Mouse (Mus musculus) embryonic facial prominence, embryonic 13.5 days (tissue): ENCODE results near the gene Ptar1. TPM values are rescaled to one million over a fixed set of nuclear protein-coding genes. Genes with fewer than 3 reads are reported as not detected.
A peak's percentile ranks its signal among the peaks of the same experiment; 100 is the strongest.

Source experiments
- ATAC-seq: fragments of 200-750 bp; cut with Nextera tagmentation; 2 replicates; pipeline ENCODE4 v1.8.0; 2017; ENCODE audit warnings: low read depth; ENCODE audit not compliant: insufficient number of reproducible peaks, insufficient read depth, low FRiP score, low TSS enrichment
- H3K27ac ChIP-seq: fragments of 300-500 bp; sonication (generic); 2 replicates; pipeline ENCODE4 v1.5.1; 2015; ENCODE audit warnings: moderate library complexity, mild to moderate bottlenecking, inconsistent platforms
- H3K27me3 ChIP-seq: fragments of 300-500 bp; sonication (generic); 2 replicates; pipeline ENCODE4 v1.6.1; 2015; ENCODE audit warnings: mild to moderate bottlenecking, inconsistent platforms
- H3K36me3 ChIP-seq: fragments of 300-500 bp; sonication (generic); 2 replicates; pipeline ENCODE4 v1.6.1; 2015; ENCODE audit warnings: mild to moderate bottlenecking, inconsistent platforms
- H3K4me1 ChIP-seq: fragments of 300-500 bp; sonication (generic); 2 replicates; pipeline ENCODE4 v1.6.1; 2015; ENCODE audit warnings: inconsistent platforms
- H3K4me2 ChIP-seq: fragments of 300-500 bp; sonication (generic); 2 replicates; pipeline ENCODE4 v1.6.1; 2015; ENCODE audit warnings: moderate library complexity, mild to moderate bottlenecking, inconsistent platforms
- H3K4me3 ChIP-seq: fragments of 300-500 bp; sonication (generic); 2 replicates; pipeline ENCODE4 v1.5.1; 2015; ENCODE audit warnings: mild to moderate bottlenecking, inconsistent platforms
- H3K9ac ChIP-seq: fragments of 300-500 bp; sonication (generic); 2 replicates; pipeline ENCODE4 v1.6.1; 2015; ENCODE audit warnings: mild to moderate bottlenecking, inconsistent platforms
- H3K9me3 ChIP-seq: fragments of 300-500 bp; sonication (generic); 2 replicates; pipeline ENCODE4 v1.6.1; 2016; ENCODE audit warnings: inconsistent platforms
- WGBS: fragments of 180-500 bp; shearing (Covaris S2); methylation state at CpG from one replicate; pipeline ENCODE4 v1.1.7; 2015; ENCODE audit warnings: mixed read lengths; 5-methylcytosine and 5-hydroxymethylcytosine counted together
- polyA plus RNA-seq: library from polyadenylated mRNA; unstranded; fragments of >200 nt; fragmentation: Nextera tagmentation; extraction: Ambion mirVana; gene quantifications from 2 replicates; pipeline ENCODE4 v1.2.1, GENCODE M21; 2015

Ptar1 gene
- polyA plus RNA-seq, 1 experiment from 2014 or later: 5.5 TPM

DNA sequence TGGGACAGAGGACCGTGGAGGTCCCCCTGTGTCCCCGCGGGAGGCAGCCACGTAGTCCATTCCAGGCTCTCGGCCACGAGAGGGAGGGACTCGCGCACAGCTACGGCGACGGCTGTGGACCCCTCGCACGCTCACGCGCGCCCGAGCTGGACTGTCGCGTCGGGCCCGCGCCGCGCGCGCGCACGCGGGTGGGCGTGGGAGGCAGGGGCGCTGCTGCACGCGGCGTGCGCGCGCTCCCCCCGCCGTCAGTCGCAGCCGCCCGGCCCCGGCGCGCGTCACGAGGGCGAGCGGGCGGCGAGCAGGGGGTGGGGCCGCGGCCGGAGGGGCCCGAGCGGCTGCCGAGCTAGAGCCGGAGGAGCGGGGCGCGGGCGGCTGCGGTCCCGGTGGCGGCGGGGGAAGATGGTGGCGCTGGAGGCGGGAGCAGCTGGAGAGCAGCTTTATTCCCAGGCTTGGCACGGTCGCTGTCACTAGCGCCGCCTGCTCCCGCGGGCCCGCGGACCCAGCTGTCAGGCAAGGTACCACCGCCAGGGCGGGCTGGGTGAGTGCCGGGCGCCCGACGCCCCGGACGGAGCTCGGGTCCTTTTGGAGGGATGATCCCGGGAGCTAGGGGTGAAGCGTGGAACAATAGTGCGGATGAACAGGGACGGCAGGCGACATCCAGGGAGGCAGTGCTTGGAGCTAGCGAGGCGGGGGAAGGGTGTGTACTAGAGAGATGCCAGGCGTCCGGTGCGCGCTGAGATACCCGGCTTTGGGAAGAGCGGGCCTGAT is 71.5 kb downstream of the Ptar1 start, which contains the start of gene Apba1:
TSS of gene Apba1 (plus strand) at position 334 of the 768 bp plus-strand sequence.
- WGBS: under 1% methylated on average over 91 of the region's 98 CpGs
- Histone ChIP-seq H3K4me1 (peaks cover 15% of the 10 kb centered on the region), H3K27ac (peak within 1 kb of the TSS; percentile 85), H3K9ac (peak within 1 kb of the TSS; percentile 81), H3K27me3 (peaks cover 25% of the 10 kb centered on the region), H3K4me2 (peak within 1 kb of the TSS; percentile 86), H3K36me3 (no peaks in the 10 kb centered on the region), H3K4me3 (peak within 1 kb of the TSS; percentile 71), H3K9me3 (no peaks in the 10 kb centered on the region)
- peak; percentile 81 for ATAC-seq

DNA sequence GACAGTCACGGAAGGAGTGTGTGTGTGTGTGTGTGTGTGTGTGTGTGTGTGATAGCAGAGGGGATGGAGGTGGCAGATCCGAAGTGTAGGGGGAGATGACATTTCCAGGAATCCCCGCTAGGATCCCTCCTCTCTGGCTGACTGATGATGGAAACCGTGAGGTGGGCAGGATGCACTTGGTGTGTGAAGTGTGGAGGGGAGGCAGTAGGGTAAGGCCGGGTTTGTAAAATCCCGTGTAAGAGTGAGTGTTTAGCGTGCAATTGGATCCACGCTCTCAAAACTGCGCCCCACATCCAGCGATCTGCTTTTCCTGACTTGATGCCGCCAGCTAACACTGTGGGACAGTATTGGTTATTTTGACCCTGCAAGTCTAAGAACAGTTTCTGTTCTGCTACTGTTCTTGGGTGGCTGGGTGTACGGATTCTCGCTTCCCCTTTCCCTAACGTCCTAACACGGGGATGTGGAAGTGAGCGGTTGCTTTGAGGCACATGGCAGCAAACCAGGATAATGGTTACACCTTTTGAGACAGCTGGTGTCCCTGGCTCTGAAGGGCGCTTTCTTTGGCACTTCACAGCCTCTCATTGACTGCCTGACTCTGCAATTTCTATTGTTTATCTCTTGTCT is 72.2 kb downstream of the Ptar1 start:
- no peaks in the 10 kb centered on the region for H3K36me3 ChIP-seq
- H3K4me2 ChIP-seq: peak overlapping the region; percentile 86
- H3K9ac ChIP-seq: peak overlapping the region; percentile 81
- peak overlapping the region; percentile 28; the same call in 1 of the 2 replicates for H3K27ac ChIP-seq
- no peaks in the 10 kb centered on the region for H3K9me3 ChIP-seq
- peaks cover 15% of the 10 kb centered on the region for H3K4me1 ChIP-seq
- H3K27me3 ChIP-seq: peaks cover 28% of the 10 kb centered on the region
- ATAC-seq: no peak
- WGBS: 4% methylated on average over 17 of the region's 17 CpGs
- peak overlapping the region; percentile 71 for H3K4me3 ChIP-seq

DNA sequence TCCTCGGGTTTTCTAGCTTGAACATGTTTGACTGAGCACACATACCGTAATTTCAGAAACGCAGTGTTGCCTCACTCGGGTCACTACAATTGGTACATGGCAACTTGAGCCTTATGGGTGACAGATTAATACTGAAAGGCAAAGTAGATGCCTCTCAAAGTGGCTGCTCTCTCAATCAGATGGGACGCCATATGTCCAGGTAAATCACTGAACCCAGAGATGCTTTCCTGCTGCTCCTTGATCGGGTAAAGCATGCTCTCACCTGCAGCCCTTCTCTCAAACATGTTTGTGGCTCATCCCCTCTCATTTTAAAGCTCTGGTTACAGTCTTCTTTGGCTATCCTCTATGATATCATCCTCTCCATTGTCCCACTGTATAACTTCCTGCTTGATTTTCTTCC is 76.1 kb downstream of the Ptar1 start:
- WGBS: 74% methylated on average over 6 of the region's 6 CpGs
- H3K4me3 ChIP-seq: no peak overlapping the region

DNA sequence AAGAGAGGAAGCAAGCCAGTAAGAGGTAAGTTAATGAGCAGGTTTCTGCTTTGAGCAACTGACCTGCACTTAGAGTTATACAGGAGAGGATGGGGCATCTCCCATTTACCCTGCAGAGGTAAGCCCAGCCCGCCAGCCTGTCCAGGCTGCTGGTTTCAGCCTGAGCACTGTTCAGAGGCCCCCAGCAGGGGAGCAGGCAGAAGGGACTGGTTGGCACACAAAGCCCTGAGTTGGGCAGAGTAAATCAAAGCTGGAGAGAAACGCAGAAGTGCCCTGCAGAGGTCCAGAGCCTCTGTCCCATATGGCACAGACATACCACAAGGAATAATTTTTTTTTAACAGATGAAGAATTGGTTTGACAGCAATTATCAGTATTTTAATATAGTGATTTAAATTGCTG is 76.8 kb downstream of the Ptar1 start:
- H3K36me3 ChIP-seq: no peaks in the 10 kb centered on the region
- no peak overlapping the region for H3K4me2 ChIP-seq
- H3K27me3 ChIP-seq: peaks cover 28% of the 10 kb centered on the region
- no peak for ATAC-seq
- H3K4me3 ChIP-seq: no peak overlapping the region
- no peak overlapping the region for H3K27ac ChIP-seq
- 66% methylated on average over 2 of the region's 2 CpGs for WGBS
- H3K4me1 ChIP-seq: peaks cover 7% of the 10 kb centered on the region
- H3K9ac ChIP-seq: no peak overlapping the region
- H3K9me3 ChIP-seq: no peaks in the 10 kb centered on the region

More for the DNA sequence above, 76.1 kb downstream of the Ptar1 start:
- Histone ChIP-seq H3K27me3 (peaks cover 30% of the 10 kb centered on the region), H3K9ac (no peak overlapping the region), H3K4me1 (peaks cover 7% of the 10 kb centered on the region), H3K9me3 (no peaks in the 10 kb centered on the region), H3K27ac (no peak overlapping the region), H3K4me2 (no peak overlapping the region), H3K36me3 (no peaks in the 10 kb centered on the region)
- ATAC-seq: no peak

DNA sequence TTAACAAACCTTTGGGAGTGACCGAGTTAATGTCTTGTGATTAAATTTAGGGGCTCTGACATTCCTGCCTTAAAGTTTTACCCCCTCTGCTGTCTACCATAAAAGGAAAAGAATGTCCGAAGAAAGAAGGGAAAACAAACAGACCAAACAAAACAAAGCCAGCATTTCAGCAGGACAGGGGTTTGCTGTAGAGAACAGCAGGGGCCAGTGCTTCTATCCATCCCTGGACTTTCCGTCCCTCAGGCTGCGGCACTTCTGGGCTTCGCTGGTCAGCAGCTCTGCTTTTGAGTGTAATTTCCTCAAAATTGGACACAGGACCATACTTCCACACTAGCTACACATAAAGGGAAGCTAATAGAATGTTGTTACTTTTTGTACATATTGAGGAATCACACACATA is 81.6 kb downstream of the Ptar1 start:
- H3K27me3 ChIP-seq: 0 out of 2 replicates have a peak, but pooled peaks cover 5% of the 10 kb centered on the region
- H3K4me3 ChIP-seq: no peak overlapping the region
- H3K36me3 ChIP-seq: no peaks in the 10 kb centered on the region
- WGBS: 46% methylated on average over 5 of the region's 5 CpGs
- no peaks in the 10 kb centered on the region for H3K9me3 ChIP-seq
- H3K27ac ChIP-seq: no peak overlapping the region
- H3K4me1 ChIP-seq: no peaks in the 10 kb centered on the region
- H3K9ac ChIP-seq: no peak overlapping the region
- ATAC-seq: no peak
- H3K4me2 ChIP-seq: no peak overlapping the region

DNA sequence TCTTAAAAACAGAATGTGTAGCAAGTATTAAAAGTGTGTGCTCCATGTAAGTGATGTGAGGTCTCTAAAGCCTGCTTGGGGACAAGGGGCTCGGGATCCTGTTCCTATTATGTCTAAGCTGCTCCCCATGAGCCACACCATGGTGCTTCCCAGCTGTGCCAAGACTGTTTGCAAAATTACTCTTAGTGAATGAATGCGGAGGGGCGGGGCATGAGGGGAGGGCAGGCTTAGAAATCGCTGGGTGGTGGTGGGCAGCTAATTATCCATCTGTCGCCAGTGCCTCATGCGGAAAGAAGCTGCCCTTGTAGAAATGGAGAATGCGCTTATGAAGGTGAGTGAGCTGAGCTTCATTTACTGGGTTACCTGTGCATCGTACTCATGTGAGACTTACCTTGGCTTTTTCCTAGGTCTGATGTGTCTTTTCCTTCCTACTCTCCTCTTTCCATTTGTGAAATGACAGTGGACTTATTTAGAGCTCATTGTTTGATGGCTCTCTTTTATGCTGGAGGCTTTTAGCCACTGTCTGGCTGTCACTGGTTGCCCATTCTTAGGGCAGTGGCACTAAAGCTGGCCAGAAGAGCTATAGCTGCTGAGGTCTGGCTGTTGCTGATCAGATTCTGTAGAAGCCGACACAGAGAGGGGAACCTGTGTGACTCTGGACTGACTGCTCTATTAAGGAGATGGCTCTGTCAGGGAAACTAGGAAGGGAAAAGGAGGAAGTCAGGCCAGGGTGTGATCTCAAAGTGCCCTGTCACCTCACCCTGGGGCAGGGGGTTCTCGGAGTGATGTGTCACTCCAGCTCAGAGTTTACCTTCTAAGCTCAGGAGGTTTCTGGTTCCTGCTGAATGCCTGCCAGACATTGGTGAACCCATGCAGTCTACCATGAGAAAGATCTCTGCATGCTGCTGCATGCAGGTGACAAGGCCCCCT is 83.5 kb downstream of the Ptar1 start:
- Histone ChIP-seq H3K27me3 (no peaks in the 10 kb centered on the region), H3K4me1 (no peaks in the 10 kb centered on the region), H3K36me3 (no peaks in the 10 kb centered on the region), H3K4me2 (no peak overlapping the region), H3K4me3 (no peak overlapping the region), H3K9me3 (no peaks in the 10 kb centered on the region), H3K9ac (no peak overlapping the region), H3K27ac (no peak overlapping the region)
- WGBS: 55% methylated on average over 10 of the region's 10 CpGs
- ATAC-seq: no peak

DNA sequence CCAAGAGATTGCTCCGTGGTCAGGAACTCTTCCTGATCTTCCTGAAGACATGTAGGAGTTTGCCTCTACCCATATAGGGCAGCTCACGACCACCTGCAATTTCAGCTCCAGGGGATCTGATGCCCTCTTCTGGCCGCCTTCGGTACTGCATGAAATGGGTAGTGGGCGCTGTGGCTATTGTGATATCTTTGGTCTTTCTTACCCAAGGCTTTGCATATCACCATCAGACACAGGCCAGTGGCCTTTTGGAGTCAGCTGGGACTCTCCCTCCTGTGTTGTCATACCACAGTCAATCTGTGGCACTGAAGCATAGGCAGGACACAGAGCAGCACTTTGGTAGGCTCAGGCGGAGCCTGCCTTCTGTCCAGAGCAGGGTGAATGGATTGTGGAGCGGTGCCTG is 84.7 kb downstream of the Ptar1 start:
- H3K36me3 ChIP-seq: no peaks in the 10 kb centered on the region
- H3K4me3 ChIP-seq: no peak overlapping the region
- no peaks in the 10 kb centered on the region for H3K4me1 ChIP-seq
- H3K27me3 ChIP-seq: no peaks in the 10 kb centered on the region
- WGBS: 71% methylated on average over 7 of the region's 7 CpGs
- H3K4me2 ChIP-seq: no peak overlapping the region
- no peak overlapping the region for H3K27ac ChIP-seq
- H3K9me3 ChIP-seq: no peaks in the 10 kb centered on the region
- H3K9ac ChIP-seq: no peak overlapping the region
- ATAC-seq: no peak

DNA sequence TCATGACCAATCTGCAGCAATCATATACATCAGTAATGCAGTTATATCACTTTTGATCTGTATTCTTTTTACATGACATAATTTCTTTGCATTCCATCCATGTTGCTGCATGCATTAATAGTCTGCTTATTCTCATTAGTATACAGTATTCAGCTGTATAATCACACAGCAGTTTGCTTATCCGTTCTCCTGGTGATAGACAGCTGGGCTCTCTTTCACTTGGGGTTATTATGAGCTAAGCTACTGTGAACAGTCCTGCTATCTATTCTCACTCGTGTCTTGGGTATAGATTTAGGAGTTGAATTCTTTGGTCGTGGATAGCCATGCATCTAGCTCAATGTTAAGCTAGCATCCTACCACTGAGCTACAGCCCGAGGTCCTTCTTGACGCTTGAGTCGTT is 88.1 kb downstream of the Ptar1 start:
- no peaks in the 10 kb centered on the region for H3K4me1 ChIP-seq
- H3K9me3 ChIP-seq: no peaks in the 10 kb centered on the region
- no peak overlapping the region for H3K9ac ChIP-seq
- no peaks in the 10 kb centered on the region for H3K36me3 ChIP-seq
- H3K4me2 ChIP-seq: no peak overlapping the region
- H3K4me3 ChIP-seq: no peak overlapping the region
- no peaks in the 10 kb centered on the region for H3K27me3 ChIP-seq
- ATAC-seq: no peak
- no peak overlapping the region for H3K27ac ChIP-seq
- 87% methylated on average over 6 of the region's 6 CpGs for WGBS

DNA sequence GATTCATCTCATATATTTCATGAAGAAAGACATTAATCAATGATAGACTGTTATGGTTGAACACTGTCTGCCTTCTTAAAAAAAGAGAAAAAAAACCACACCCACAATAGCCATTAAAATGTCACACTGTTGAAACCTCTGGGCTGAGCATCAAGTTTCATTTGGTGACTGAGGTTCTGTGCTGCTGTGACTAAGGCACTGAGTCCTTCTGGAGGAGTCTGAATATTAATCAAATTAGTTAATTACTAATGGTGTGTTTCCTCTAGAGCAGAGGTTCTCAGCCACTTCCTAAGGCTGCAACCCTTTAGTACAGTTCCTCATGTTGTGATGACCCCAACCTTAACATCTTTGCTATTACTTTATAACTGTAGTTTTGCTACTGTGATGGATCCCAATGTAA is 91.9 kb downstream of the Ptar1 start:
- Histone ChIP-seq H3K9ac (no peak overlapping the region), H3K4me1 (0 out of 2 replicates have a peak, but pooled peaks cover 4% of the 10 kb centered on the region), H3K9me3 (no peaks in the 10 kb centered on the region), H3K4me2 (no peak overlapping the region), H3K27ac (no peak overlapping the region), H3K27me3 (no peaks in the 10 kb centered on the region), H3K4me3 (no peak overlapping the region), H3K36me3 (no peaks in the 10 kb centered on the region)
- no peak for ATAC-seq

DNA sequence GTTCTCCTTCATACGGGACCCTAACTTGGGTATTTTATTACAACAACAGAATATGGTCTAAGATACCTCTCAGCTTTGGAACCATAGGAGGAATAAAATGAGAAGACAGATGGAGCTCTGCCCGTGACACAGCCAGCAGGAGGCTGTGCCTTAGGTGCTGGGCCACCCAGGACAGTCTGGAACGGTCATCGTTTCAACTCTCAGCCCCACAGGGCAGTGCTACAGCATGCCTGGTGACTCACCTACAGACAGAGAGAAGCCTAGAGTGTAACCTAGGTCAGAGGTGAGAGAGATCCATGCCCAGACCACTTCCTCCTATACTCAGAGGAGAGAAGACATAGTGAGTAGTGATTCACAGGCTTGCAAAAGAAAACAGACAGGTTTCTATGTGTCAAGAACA is 92.9 kb downstream of the Ptar1 start:
- Histone ChIP-seq H3K27me3 (no peaks in the 10 kb centered on the region), H3K36me3 (no peaks in the 10 kb centered on the region), H3K4me1 (0 out of 2 replicates have a peak, but pooled peaks cover 4% of the 10 kb centered on the region), H3K9ac (no peak overlapping the region), H3K4me3 (no peak overlapping the region), H3K27ac (no peak overlapping the region), H3K9me3 (no peaks in the 10 kb centered on the region), H3K4me2 (no peak overlapping the region)
- WGBS: 84% methylated on average over 4 of the region's 4 CpGs
- ATAC-seq: no peak
